Mouse (Mus musculus) E14TG2a.4 (cell line): ENCODE data around the gene Kcna5.

Experiments used
- CTCF ChIP-seq: conservative IDR thresholded peaks from 2 replicates; pipeline ENCODE4 v1.5.1; 2014; ENCODE audit warnings: low read length
- NANOG ChIP-seq: IDR thresholded peaks from 2 replicates; pipeline ENCODE4 v1.6.1; 2014; ENCODE audit warnings: borderline replicate concordance, low read length, mixed read lengths

- no peak for TF ChIP-seq CTCF
- no peak for TF ChIP-seq NANOG
Observed at GRCm38 (mm10) chr6:126574778-126575177, 39.6 kb upstream of the Kcna5 start.
